Mouse (Mus musculus) hindbrain, embryonic 13.5 days (tissue): ENCODE data around the gene Ptpra. TPM values are rescaled to one million over a fixed set of nuclear protein-coding genes. Genes with fewer than 3 reads are reported as not detected.
"Not testable (repeated sequence)": the region's sequence is repeated elsewhere in the genome, so short reads cannot be mapped to it uniquely, and the experiment has no call there.

ENCODE experiments used
- ATAC-seq: fragments of 200-750 bp; cut with Nextera tagmentation; 2 replicates; pipeline ENCODE4 v1.8.0; 2017; ENCODE audit warnings: moderate TSS enrichment; ENCODE audit not compliant: low FRiP score
- H3K27ac ChIP-seq: fragments of 300-500 bp; sonication (generic); 2 replicates; pipeline ENCODE4 v1.5.1; 2015; ENCODE audit warnings: inconsistent platforms, mild to moderate bottlenecking, moderate library complexity
- H3K27me3 ChIP-seq: fragments of 300-500 bp; sonication (generic); 2 replicates; pipeline ENCODE4 v1.6.1; 2015; ENCODE audit warnings: mild to moderate bottlenecking, inconsistent platforms
- H3K36me3 ChIP-seq: fragments of 300-500 bp; sonication (generic); 2 replicates; pipeline ENCODE4 v1.6.1; 2015; ENCODE audit warnings: mild to moderate bottlenecking, inconsistent platforms
- H3K4me1 ChIP-seq: fragments of 300-500 bp; sonication (generic); replicated peaks from 2 replicates; pipeline ENCODE4 v1.6.1; 2015; ENCODE audit warnings: inconsistent platforms
- H3K4me2 ChIP-seq: fragments of 300-500 bp; sonication (generic); 2 replicates; pipeline ENCODE4 v1.6.1; 2015; ENCODE audit warnings: inconsistent platforms, mild to moderate bottlenecking, moderate library complexity
- H3K4me3 ChIP-seq: fragments of 300-500 bp; sonication (generic); 2 replicates; pipeline ENCODE4 v1.5.1; 2015; ENCODE audit warnings: mild to moderate bottlenecking, inconsistent platforms
- H3K9ac ChIP-seq: fragments of 300-500 bp; sonication (generic); 2 replicates; pipeline ENCODE4 v1.6.1; 2015; ENCODE audit warnings: mild to moderate bottlenecking, inconsistent platforms
- H3K9me3 ChIP-seq: fragments of 300-500 bp; sonication (generic); 2 replicates; pipeline ENCODE4 v1.6.1; 2016; ENCODE audit warnings: inconsistent platforms
- WGBS: fragments of 180-500 bp; shearing (Covaris S2); methylation state at CpG from one replicate; pipeline ENCODE4 v1.1.7; 2015; 5-methylcytosine and 5-hydroxymethylcytosine counted together
- polyA plus RNA-seq: library from polyadenylated mRNA; unstranded; fragments of >200 nt; fragmentation: Nextera tagmentation; extraction: Ambion mirVana; gene quantifications from 2 replicates; pipeline ENCODE4 v1.2.1, GENCODE M21; 2015

The Ptpra gene
- polyA plus RNA-seq, 1 experiment from 2014 or later, result 126 TPM

DNA sequence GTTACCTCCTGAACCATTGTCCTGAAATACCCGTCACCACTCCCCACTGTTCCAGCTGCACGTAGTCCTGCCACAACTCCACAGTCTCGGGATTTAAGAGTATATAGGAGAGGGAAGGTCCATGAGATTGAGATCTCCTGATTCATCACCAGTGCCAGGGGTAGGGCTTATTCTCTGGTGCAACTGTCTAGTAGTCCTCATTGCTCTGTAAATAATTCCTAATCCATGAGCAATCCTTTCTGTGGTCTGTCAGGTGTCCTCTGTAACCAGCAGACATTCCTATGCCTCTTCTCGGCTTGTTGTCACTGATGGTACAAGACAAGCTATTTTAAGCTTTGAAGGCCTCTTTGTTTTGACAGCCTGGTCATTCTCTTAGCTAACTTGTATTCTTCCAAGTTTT, 46.9 kb downstream of the Ptpra start:
- no peak for ATAC-seq
- Histone ChIP-seq H3K4me1 (peaks cover 34% of the 10 kb centered on the region), H3K4me3 (no peak overlapping the region), H3K27ac (0 out of 2 replicates have a peak overlapping the region, but pooled peaks have one; percentile 66), H3K36me3 (no peaks in the 10 kb centered on the region), H3K9me3 (no peaks in the 10 kb centered on the region; the same call in 1 of the 2 replicates), H3K9ac (no peak overlapping the region), H3K4me2 (no peak overlapping the region), H3K27me3 (no peaks in the 10 kb centered on the region)
- WGBS, result 39% methylated on average over 4 of the region's 4 CpGs

DNA sequence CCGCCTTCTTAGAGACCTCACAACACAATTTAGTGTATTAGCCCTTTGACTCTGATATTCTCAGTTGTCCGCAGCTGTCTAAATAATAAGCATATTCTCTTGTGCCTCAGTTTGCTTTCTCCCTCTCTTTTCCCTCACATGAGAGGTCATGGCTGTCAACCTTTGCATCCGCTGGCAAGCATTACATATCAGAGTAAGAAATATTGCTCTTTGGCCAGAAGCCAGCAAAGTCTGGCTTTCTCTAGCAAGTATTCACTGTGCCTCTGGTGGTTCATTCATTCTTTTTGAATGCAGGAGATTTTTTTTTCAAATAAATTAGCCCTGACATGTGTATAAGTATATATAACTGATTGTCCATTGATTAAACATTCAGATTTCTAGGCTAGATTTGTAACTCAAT, 49.5 kb downstream of the Ptpra start:
- Histone ChIP-seq H3K9ac (no peak overlapping the region), H3K4me1 (peaks cover 31% of the 10 kb centered on the region), H3K4me3 (no peak overlapping the region), H3K27ac (no peak overlapping the region), H3K36me3 (peaks cover 6% of the 10 kb centered on the region; the same call in 1 of the 2 replicates), H3K27me3 (no peaks in the 10 kb centered on the region), H3K9me3 (no peaks in the 10 kb centered on the region), H3K4me2 (no peak overlapping the region)
- ATAC-seq, result no peak
- WGBS, result 69% methylated on average over 3 of the region's 3 CpGs

DNA sequence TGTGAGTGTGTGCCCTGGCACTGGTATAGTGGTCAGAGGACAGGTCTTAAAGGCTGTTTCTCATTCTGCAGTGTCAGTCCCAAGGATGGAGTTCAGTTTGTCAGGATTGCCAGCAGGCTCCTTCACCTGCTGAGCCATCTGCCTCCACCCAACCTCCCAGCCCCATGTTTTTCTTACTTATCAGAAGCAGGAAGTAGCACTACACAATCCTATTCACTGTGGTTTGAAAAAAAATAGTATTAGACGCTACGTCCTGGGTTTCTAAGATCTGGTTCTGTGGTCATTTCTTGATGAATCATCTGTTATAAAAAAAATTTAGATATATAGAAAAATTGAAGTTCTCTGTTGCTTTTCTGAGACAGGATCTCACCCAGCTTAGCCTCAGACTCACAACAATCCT, 51.5 kb downstream of the Ptpra start:
- H3K4me3 ChIP-seq, result no peak overlapping the region
- H3K4me1 ChIP-seq, result peaks cover 14% of the 10 kb centered on the region
- WGBS, result 93% methylated on average over 2 of the region's 2 CpGs
- no peak for ATAC-seq
- H3K4me2 ChIP-seq, result no peak overlapping the region
- peaks cover 13% of the 10 kb centered on the region; the same call in 1 of the 2 replicates for H3K36me3 ChIP-seq
- no peaks in the 10 kb centered on the region for H3K9me3 ChIP-seq
- no peak overlapping the region for H3K9ac ChIP-seq
- no peak overlapping the region for H3K27ac ChIP-seq
- H3K27me3 ChIP-seq, result no peaks in the 10 kb centered on the region

DNA sequence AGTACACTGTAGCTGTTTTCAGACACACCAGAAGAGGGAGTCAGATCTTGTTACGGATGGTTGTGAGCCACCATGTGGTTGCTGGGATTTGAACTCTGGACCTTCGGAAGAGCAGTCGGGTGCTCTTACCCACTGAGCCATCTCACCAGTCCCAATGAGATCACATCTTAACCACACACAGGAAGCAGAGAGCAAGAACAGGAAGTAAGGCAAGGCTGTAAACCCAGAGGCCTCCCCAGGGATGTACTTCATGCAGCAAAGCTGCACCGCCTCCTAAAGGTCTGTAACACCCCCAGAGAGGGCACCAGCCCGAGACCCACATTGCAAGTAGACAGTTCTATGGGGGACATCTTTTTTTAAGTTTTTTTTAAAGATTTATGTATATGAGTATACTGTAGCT, 61.5 kb downstream of the Ptpra start:
- ATAC-seq, H3K4me1 ChIP-seq, H3K27me3 ChIP-seq, H3K27ac ChIP-seq, H3K9me3 ChIP-seq, H3K9ac ChIP-seq, H3K4me3 ChIP-seq, H3K4me2 ChIP-seq: not testable (repeated sequence)
- 96% methylated on average over 4 of the region's 5 CpGs for WGBS
- peaks cover 42% of the 10 kb centered on the region for H3K36me3 ChIP-seq

DNA sequence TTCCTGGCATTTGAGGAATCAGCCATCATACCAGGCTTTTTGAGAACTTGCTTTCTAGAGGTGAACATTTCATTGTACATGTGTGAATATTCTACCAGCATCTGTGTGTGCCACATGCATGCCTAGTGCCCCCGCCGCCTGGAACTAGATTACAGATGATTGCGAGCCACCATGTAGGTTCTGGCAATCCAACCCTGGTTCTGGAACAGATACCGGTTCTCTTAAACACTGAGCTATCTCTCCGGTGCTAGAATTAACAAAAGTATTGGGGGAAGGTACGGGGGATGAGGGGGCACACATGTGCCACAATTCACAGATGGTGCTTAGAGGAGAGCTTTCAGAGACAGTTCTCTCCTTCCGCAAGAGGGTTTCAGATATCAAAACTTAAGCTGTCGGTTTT, 63.8 kb downstream of the Ptpra start:
- no peaks in the 10 kb centered on the region for H3K4me1 ChIP-seq
- peaks cover 37% of the 10 kb centered on the region for H3K36me3 ChIP-seq
- H3K4me2 ChIP-seq, result no peak overlapping the region
- H3K27ac ChIP-seq, result no peak overlapping the region
- no peaks in the 10 kb centered on the region for H3K9me3 ChIP-seq
- no peak for ATAC-seq
- WGBS, result 97% methylated on average over 8 of the region's 8 CpGs
- H3K9ac ChIP-seq, result no peak overlapping the region
- H3K27me3 ChIP-seq, result no peaks in the 10 kb centered on the region
- H3K4me3 ChIP-seq, result no peak overlapping the region

DNA sequence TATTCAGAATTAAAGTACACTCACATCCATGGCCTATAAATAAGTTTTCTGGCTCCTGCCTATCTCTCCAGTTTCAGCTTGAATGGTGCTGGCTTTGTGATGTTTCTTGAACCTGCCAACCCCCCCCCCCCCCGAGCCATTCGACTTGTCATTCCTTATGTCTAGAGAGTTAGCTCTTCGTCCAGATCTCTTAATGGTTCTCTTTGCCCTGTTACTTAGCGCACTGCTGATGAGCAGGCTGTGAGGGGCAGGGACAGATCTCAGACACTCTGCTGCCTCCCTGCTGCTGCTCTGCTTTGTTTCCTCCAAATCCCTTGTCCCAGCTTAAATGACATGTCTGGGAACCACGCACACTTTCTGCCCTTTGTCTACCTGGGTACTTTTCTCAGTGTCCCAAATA, 65.7 kb downstream of the Ptpra start:
- no peak overlapping the region; the same call in 1 of the 2 replicates for H3K9ac ChIP-seq
- no peaks in the 10 kb centered on the region for H3K9me3 ChIP-seq
- H3K27me3 ChIP-seq, result no peaks in the 10 kb centered on the region
- WGBS, result 47% methylated on average over 5 of the region's 5 CpGs
- peaks cover 42% of the 10 kb centered on the region for H3K36me3 ChIP-seq
- no peak for ATAC-seq
- H3K27ac ChIP-seq, result no peak overlapping the region
- no peak overlapping the region for H3K4me3 ChIP-seq
- no peaks in the 10 kb centered on the region for H3K4me1 ChIP-seq
- H3K4me2 ChIP-seq, result no peak overlapping the region

DNA sequence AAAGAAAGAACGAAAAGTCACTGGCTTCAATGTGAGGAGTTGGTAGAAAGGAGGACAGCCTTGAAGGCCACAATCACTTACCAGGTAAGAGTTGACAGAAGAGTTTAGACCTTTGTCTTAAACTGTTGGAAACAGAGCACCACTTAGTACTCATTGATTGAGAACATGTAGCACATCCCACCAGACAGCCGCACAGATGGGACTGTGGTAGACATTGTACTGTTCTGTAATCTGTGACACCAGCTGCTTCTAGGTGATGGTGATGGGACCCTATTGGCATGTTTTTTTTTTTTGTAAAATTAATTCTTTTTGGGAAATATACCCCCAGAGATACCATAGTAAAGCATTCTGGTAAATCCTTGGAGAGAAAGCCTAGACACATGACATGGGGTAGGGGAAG, 71.8 kb downstream of the Ptpra start:
- Histone ChIP-seq H3K4me2 (no peak overlapping the region), H3K27ac (no peak overlapping the region), H3K36me3 (peaks cover 69% of the 10 kb centered on the region), H3K4me3 (no peak overlapping the region), H3K9ac (no peak overlapping the region), H3K27me3 (no peaks in the 10 kb centered on the region), H3K4me1 (no peaks in the 10 kb centered on the region), H3K9me3 (no peaks in the 10 kb centered on the region)
- no peak for ATAC-seq
- 100% methylated on average over 2 of the region's 2 CpGs for WGBS

DNA sequence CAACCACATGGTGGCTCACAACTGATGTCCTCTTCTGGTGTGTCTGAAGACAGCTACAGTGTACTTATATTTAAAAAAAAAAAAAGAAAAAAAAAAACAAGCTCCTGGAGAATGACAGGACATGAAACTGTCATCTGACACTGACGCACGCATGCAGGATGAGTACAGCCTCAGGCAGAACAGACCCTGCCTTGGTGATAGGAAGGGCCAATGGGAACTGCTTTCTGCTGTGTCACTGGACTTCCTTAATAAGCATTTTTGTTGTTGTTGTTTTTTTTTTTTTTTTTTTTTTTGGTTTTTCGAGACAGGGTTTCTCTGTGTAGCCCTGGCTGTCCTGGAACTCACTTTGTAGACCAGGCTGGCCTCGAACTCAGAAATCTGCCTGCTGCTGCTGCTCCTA, 75.4 kb downstream of the Ptpra start:
- not testable (repeated sequence) for H3K27me3 ChIP-seq, H3K27ac ChIP-seq, H3K9me3 ChIP-seq, H3K4me1 ChIP-seq, H3K4me3 ChIP-seq, H3K4me2 ChIP-seq, ATAC-seq, H3K9ac ChIP-seq
- WGBS, result 92% methylated on average over 4 of the region's 4 CpGs
- peaks cover 76% of the 10 kb centered on the region for H3K36me3 ChIP-seq

DNA sequence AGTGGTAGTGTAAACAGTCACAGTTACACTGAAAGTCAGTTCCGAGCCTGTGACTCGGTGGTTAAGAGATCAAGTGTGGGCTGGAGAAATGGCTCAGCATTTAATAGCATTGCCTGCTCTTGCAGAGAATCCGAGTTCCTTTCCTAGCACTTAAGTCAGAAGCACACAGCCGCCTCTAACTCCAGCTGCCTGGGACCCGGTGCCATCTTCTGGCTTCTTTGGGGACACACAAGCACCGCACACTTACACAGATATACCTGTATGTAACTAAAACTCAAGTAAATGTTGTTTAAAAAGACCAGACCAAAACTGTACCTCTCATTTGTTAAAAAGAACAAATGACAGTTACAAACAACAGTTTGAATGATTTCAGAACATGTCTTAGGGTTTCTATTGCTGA, 78.4 kb downstream of the Ptpra start:
- H3K36me3 ChIP-seq, result peaks cover 62% of the 10 kb centered on the region

DNA sequence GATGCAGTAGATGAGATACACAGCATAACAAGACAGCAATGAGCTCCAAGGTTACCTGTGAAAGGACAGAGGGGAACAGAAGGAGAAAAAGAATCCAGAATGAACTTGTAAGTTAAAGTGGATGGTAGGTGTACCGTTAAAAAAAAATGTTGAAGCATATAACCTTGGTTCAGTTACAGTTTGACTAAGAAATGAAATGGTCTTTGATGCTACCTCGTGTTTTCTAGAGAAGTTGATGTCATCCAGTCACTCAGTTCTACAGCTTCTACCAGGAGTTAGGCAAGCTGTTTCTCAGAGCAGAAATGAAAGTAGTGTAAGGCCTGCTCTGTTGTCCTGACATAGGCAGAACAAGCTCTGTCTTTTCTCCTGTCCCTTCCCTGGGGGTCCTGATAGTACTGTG, 79.2 kb downstream of the Ptpra start:
- Histone ChIP-seq H3K4me1 (no peaks in the 10 kb centered on the region), H3K4me3 (no peak overlapping the region), H3K9ac (no peak overlapping the region), H3K4me2 (no peak overlapping the region), H3K27ac (no peak overlapping the region), H3K36me3 (peaks cover 69% of the 10 kb centered on the region), H3K9me3 (no peaks in the 10 kb centered on the region), H3K27me3 (no peaks in the 10 kb centered on the region)
- ATAC-seq, result no peak
- 89% methylated on average over 2 of the region's 2 CpGs for WGBS

More for the DNA sequence above, 78.4 kb downstream of the Ptpra start:
- no peaks in the 10 kb centered on the region for H3K9me3 ChIP-seq
- H3K9ac ChIP-seq, result no peak overlapping the region
- H3K4me3 ChIP-seq, result no peak overlapping the region
- no peaks in the 10 kb centered on the region for H3K27me3 ChIP-seq
- H3K4me2 ChIP-seq, result no peak overlapping the region
- WGBS, result 89% methylated on average over 6 of the region's 6 CpGs
- no peak for ATAC-seq
- H3K27ac ChIP-seq, result no peak overlapping the region
- H3K4me1 ChIP-seq, result no peaks in the 10 kb centered on the region

DNA sequence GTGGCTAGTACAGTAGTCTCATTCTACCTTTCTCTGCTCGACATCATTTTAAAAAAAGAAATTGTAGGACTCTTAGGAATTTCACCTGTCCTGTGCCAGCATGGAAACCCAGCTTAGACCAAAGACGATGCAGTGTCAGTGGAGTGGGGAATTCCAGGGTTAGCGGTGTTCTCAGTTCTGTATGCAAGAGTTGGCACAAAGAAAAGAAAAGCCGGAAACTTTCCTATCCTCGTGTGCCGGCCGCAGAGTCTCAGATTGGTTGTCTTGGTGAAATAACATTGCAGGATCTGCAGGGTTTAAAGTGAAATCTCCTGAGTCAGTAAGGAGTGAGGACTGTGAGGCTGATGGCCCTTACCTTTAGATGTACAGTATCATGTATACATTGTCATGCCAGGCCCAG, 79.8 kb downstream of the Ptpra start:
- H3K27ac ChIP-seq, result no peak overlapping the region
- H3K9me3 ChIP-seq, result no peaks in the 10 kb centered on the region
- H3K4me3 ChIP-seq, result no peak overlapping the region
- no peak overlapping the region for H3K9ac ChIP-seq
- no peaks in the 10 kb centered on the region for H3K4me1 ChIP-seq
- no peak for ATAC-seq
- H3K27me3 ChIP-seq, result no peaks in the 10 kb centered on the region
- H3K36me3 ChIP-seq, result peaks cover 71% of the 10 kb centered on the region
- H3K4me2 ChIP-seq, result no peak overlapping the region
- WGBS, result 81% methylated on average over 7 of the region's 7 CpGs

DNA sequence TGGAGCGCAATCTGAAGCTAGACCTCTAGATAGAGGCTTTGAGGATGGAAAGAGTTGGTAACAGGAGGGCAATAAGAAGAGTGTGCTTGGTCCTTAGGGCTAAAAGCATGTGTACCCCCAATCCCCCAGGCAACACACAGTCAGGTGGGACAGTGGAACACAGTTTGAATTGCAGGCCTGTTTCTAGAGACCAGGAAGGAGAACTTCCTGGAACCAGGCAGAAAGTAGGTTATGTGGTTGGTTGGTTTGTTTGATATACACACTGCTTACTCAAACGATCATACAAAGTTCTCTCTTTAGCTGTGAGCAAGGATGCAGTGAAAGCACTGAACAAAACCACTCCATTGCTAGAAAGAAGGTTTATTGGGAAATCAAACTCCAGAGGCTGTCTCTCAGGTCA, 82.1 kb downstream of the Ptpra start:
- H3K27ac ChIP-seq, result no peak overlapping the region
- H3K4me1 ChIP-seq, result no peaks in the 10 kb centered on the region
- no peak overlapping the region for H3K4me3 ChIP-seq
- no peaks in the 10 kb centered on the region for H3K9me3 ChIP-seq
- peaks cover 76% of the 10 kb centered on the region for H3K36me3 ChIP-seq
- ATAC-seq, result no peak
- no peak overlapping the region for H3K4me2 ChIP-seq
- no peak overlapping the region for H3K9ac ChIP-seq
- H3K27me3 ChIP-seq, result no peaks in the 10 kb centered on the region
- WGBS, result 95% methylated on average over 2 of the region's 2 CpGs

DNA sequence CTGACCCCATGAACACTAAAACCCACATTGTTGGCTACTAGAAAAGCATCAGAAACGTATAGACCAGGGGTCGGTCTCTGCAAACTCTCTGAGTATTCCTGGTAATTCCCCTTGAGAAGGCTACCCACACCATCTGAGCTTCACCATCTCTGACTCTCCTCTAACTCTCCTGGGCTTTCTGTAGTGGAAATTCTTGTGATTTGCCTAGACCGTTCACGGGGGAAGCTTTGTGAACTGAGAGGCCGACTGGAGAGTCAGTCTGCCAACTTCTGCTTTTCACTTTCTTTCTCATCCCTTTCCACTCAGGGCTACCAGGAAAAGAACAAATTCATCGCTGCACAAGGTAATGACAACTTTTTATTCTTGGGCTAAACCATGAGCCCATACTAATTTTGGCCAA, 84.9 kb downstream of the Ptpra start:
- no peak for ATAC-seq
- WGBS, result 90% methylated on average over 6 of the region's 6 CpGs

DNA sequence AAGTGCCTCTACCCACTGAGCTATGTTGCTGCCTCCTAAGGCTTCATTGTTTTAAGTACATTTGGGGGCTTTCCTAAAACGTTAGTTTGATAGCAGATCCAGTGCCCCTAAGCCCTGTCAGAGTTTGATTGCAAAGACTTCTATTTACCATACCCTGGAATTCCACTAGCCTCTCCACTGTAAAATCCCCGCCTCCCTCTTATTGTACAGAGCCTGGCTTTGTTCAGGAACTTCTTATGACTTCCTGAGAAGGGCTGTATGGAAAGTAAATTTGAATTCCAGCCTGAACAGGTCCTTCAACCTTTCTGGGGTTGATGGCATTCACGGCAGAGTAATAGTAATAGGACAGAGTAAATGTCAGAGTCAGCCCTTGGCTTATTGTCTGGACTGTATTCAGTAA, 86.8 kb downstream of the Ptpra start:
- Histone ChIP-seq H3K4me2 (no peak overlapping the region), H3K9me3 (no peaks in the 10 kb centered on the region), H3K9ac (no peak overlapping the region), H3K4me3 (no peak overlapping the region), H3K4me1 (no peaks in the 10 kb centered on the region), H3K27ac (no peak overlapping the region), H3K27me3 (no peaks in the 10 kb centered on the region), H3K36me3 (peaks cover 96% of the 10 kb centered on the region)
- no peak for ATAC-seq
- WGBS, result 77% methylated on average over 3 of the region's 3 CpGs

More for the DNA sequence above, 84.9 kb downstream of the Ptpra start:
- H3K36me3 ChIP-seq, result peaks cover 81% of the 10 kb centered on the region
- no peaks in the 10 kb centered on the region for H3K9me3 ChIP-seq
- H3K9ac ChIP-seq, result no peak overlapping the region
- H3K27me3 ChIP-seq, result no peaks in the 10 kb centered on the region
- H3K27ac ChIP-seq, result no peak overlapping the region
- H3K4me3 ChIP-seq, result no peak overlapping the region
- no peaks in the 10 kb centered on the region for H3K4me1 ChIP-seq
- no peak overlapping the region for H3K4me2 ChIP-seq
